In genomic region chr5:33277286-33277685, GRCm38 (mm10) we compare ENCODE assay signal across 21 mouse cellular contexts. TPM values are rescaled to one million over a fixed set of nuclear protein-coding genes. Genes with fewer than 3 reads are reported as not detected.
A peak's percentile ranks its signal among the peaks of the same experiment; 100 is the strongest.
DNase-seq lines count a peak whose midpoint lies in the region; ATAC-seq and TF ChIP-seq lines count a peak whose summit lies in the region.
"Had no signal": no experiment of that assay in that cellular context is flagged by ENCODE, and none has a peak within 500 bp of the region (broad histone marks: within the 10 kb centered on the region; RNA-seq: fewer than 3 reads in every experiment).

No protein-coding gene starts in this region.

- no peak for TF ChIP-seq POLR2A in kidney, adult 2 months (IDR thresholded peaks at IDR 0.05; ENCODE audit: low read depth, low read length)

- no peak for TF ChIP-seq CTCF in kidney, adult 2 months (conservative IDR thresholded peaks at IDR 0.05; ENCODE audit: insufficient read depth, insufficient read length, low read depth, low read length)

- ATAC-seq in kidney, embryonic 16.5 days (ENCODE audit: low FRiP score, low TSS enrichment): no peak
- no peak for ATAC-seq in midbrain, embryonic 11.5 days (ENCODE audit: low FRiP score)
- ATAC-seq in midbrain, embryonic 16.5 days: no peak
- no peak for ATAC-seq in hindbrain, embryonic 14.5 days (ENCODE audit: low FRiP score)
- ATAC-seq: forebrain, embryonic 14.5 days had no signal

- no peaks in the 10 kb centered on the region for H3K27me3 ChIP-seq in kidney, adult 2 months (replicated peaks; ENCODE audit: control insufficient read depth, insufficient read depth, low read length)
- H3K27me3 ChIP-seq in kidney, embryonic 16.5 days (ENCODE audit: insufficient read depth, low read length): no peaks in the 10 kb centered on the region
- no peaks in the 10 kb centered on the region for H3K27me3 ChIP-seq in midbrain, embryonic 11.5 days (ENCODE audit: control insufficient read depth, insufficient read depth, low read length)
- H3K27me3 ChIP-seq in midbrain, embryonic 16.5 days (ENCODE audit: control insufficient read depth, insufficient read depth, low read depth, low read length): no peaks in the 10 kb centered on the region
- H3K27me3 ChIP-seq in hindbrain, embryonic 14.5 days (ENCODE audit: control insufficient read depth, insufficient read depth, low read length): no peaks in the 10 kb centered on the region
- H3K27me3 ChIP-seq: CH12.LX; embryonic facial prominence, embryonic 15.5 days; heart, embryonic 13.5 days had no signal

- no peaks in the 10 kb centered on the region for H3K36me3 ChIP-seq in kidney, adult 2 months (ENCODE audit: control insufficient read depth, insufficient read depth, low read length)
- H3K36me3 ChIP-seq in kidney, embryonic 16.5 days (ENCODE audit: insufficient read depth, low read length): 0 out of 2 replicates have a peak, but pooled peaks cover 5% of the 10 kb centered on the region
- no peaks in the 10 kb centered on the region for H3K36me3 ChIP-seq in midbrain, embryonic 11.5 days (ENCODE audit: control insufficient read depth, insufficient read depth, low read length)
- no peaks in the 10 kb centered on the region for H3K36me3 ChIP-seq in midbrain, embryonic 16.5 days (ENCODE audit: control insufficient read depth, insufficient read depth, low read length)
- peaks cover 8% of the 10 kb centered on the region; the same call in 1 of the 2 replicates for H3K36me3 ChIP-seq in hindbrain, embryonic 14.5 days (replicated peaks; ENCODE audit: control insufficient read depth, insufficient read depth)

- WGBS in kidney, adult 2 months: 51% methylated on average over 2 of the region's 2 CpGs
- WGBS in kidney, embryonic 16.5 days: 81% methylated on average over 2 of the region's 2 CpGs
- 84% methylated on average over 2 of the region's 2 CpGs for WGBS in midbrain, embryonic 11.5 days
- WGBS in midbrain, embryonic 16.5 days: 80% methylated on average over 2 of the region's 2 CpGs
- 89% methylated on average over 2 of the region's 2 CpGs for WGBS in hindbrain, embryonic 14.5 days

- no peak overlapping the region for H3K4me3 ChIP-seq in kidney, adult 2 months (ENCODE audit: insufficient read depth, low read depth, low read length)
- H3K4me3 ChIP-seq in kidney, embryonic 16.5 days (ENCODE audit: low read length): no peak overlapping the region
- H3K4me3 ChIP-seq in midbrain, embryonic 11.5 days (ENCODE audit: low read depth, low read length): no peak overlapping the region
- H3K4me3 ChIP-seq in midbrain, embryonic 16.5 days (ENCODE audit: low read depth, low read length): no peak overlapping the region
- H3K4me3 ChIP-seq in hindbrain, embryonic 14.5 days (replicated peaks; ENCODE audit: low read length): no peak overlapping the region
- H3K4me3 ChIP-seq: embryonic facial prominence, embryonic 15.5 days; erythroblast, embryonic 14.5 days; forebrain, embryonic 10.5 days; gastrocnemius, adult 2 months; heart, embryonic 13.5 days had no signal

- H3K9ac ChIP-seq in kidney, embryonic 16.5 days (replicated peaks; ENCODE audit: low read length): no peak overlapping the region
- H3K9ac ChIP-seq in midbrain, embryonic 11.5 days (ENCODE audit: low read length): no peak overlapping the region
- H3K9ac ChIP-seq in midbrain, embryonic 16.5 days (ENCODE audit: low read depth, low read length): no peak overlapping the region
- H3K9ac ChIP-seq in hindbrain, embryonic 14.5 days: no peak overlapping the region
- H3K9ac ChIP-seq: embryonic facial prominence, embryonic 15.5 days; heart, embryonic 13.5 days had no signal

- peaks cover 13% of the 10 kb centered on the region for H3K4me1 ChIP-seq in kidney, adult 2 months (ENCODE audit: control insufficient read depth, insufficient read depth, low read length)
- peaks cover 15% of the 10 kb centered on the region for H3K4me1 ChIP-seq in kidney, embryonic 16.5 days (ENCODE audit: insufficient read depth, low read length)
- peaks cover 17% of the 10 kb centered on the region for H3K4me1 ChIP-seq in midbrain, embryonic 11.5 days (ENCODE audit: control insufficient read depth, insufficient read depth, low read length)
- peaks cover 22% of the 10 kb centered on the region for H3K4me1 ChIP-seq in midbrain, embryonic 16.5 days (ENCODE audit: control insufficient read depth, insufficient read depth, low read length)
- peaks cover 19% of the 10 kb centered on the region for H3K4me1 ChIP-seq in hindbrain, embryonic 14.5 days (replicated peaks; ENCODE audit: control insufficient read depth, insufficient read depth, low read length)

- H3K9me3 ChIP-seq in kidney, embryonic 16.5 days (ENCODE audit: low read length): no peaks in the 10 kb centered on the region
- H3K9me3 ChIP-seq in midbrain, embryonic 11.5 days (ENCODE audit: control insufficient read depth, low read length): no peaks in the 10 kb centered on the region
- no peaks in the 10 kb centered on the region for H3K9me3 ChIP-seq in midbrain, embryonic 16.5 days (replicated peaks; ENCODE audit: control insufficient read depth, low read length, poor library complexity, severe bottlenecking)
- H3K9me3 ChIP-seq in hindbrain, embryonic 14.5 days (ENCODE audit: control insufficient read depth, low read length): no peaks in the 10 kb centered on the region
- H3K9me3 ChIP-seq: embryonic facial prominence, embryonic 15.5 days; forebrain, embryonic 10.5 days; heart, embryonic 13.5 days had no signal

- no peak overlapping the region for H3K4me2 ChIP-seq in kidney, embryonic 16.5 days (replicated peaks; ENCODE audit: low read depth, low read length)
- H3K4me2 ChIP-seq in midbrain, embryonic 11.5 days: no peak overlapping the region
- no peak overlapping the region for H3K4me2 ChIP-seq in midbrain, embryonic 16.5 days (ENCODE audit: low read length)
- no peak overlapping the region for H3K4me2 ChIP-seq in hindbrain, embryonic 14.5 days (replicated peaks)
- H3K4me2 ChIP-seq: embryonic facial prominence, embryonic 15.5 days; heart, embryonic 13.5 days had no signal

- peak; percentile 66 for DNase-seq in kidney, adult 2 months
- peak; percentile 17 for DNase-seq in midbrain, embryonic 11.5 days (ENCODE audit: low spot score, missing footprints)
- peak; percentile 31 for DNase-seq in kidney, postnatal 14 days
- DNase-seq in hindbrain, embryonic 14.5 days (ENCODE audit: low spot score): no peak
- DNase-seq: adrenal gland, postnatal 10 days; cerebellum, adult 11 months; cerebellum, adult 8-10 months; cerebellum, postnatal 14 days; embryo, embryonic 11 days; gastrocnemius, adult 2 months; gastrocnemius, postnatal 36 days; heart, adult 11 months; heart, postnatal 36 days had no signal

- no peak overlapping the region for H3K27ac ChIP-seq in kidney, adult 2 months (ENCODE audit: insufficient read depth, low read depth, low read length)
- H3K27ac ChIP-seq in kidney, embryonic 16.5 days (ENCODE audit: low read length): no peak overlapping the region
- no peak overlapping the region for H3K27ac ChIP-seq in midbrain, embryonic 11.5 days (ENCODE audit: low read depth, low read length)
- H3K27ac ChIP-seq in midbrain, embryonic 16.5 days (ENCODE audit: low read length): no peak overlapping the region
- no peak overlapping the region for H3K27ac ChIP-seq in hindbrain, embryonic 14.5 days
- H3K27ac ChIP-seq: embryonic facial prominence, embryonic 15.5 days; forebrain, embryonic 10.5 days; gastrocnemius, adult 2 months; heart, embryonic 13.5 days had no signal

RNA-seq across cellular contexts. Expression of gene Ctbp1, which starts 2.5 kb away (rescaled TPM):
- 209 and 253 TPM in 2 replicates for polyA plus RNA-seq in kidney, adult 2 months (2012; rRNA removed)
- polyA plus RNA-seq in kidney, embryonic 16.5 days (2015; fragmentation: Nextera tagmentation; extraction: Ambion mirVana): 312 and 350 TPM in 2 replicates
- 487 and 546 TPM in 2 replicates for polyA plus RNA-seq in midbrain, embryonic 11.5 days (2014; fragmentation: Nextera tagmentation; extraction: Ambion mirVana)
- 441 and 480 TPM in 2 replicates for polyA plus RNA-seq in midbrain, embryonic 16.5 days (2015; fragmentation: Nextera tagmentation; extraction: Ambion mirVana)
- polyA plus RNA-seq in hindbrain, embryonic 14.5 days (2014; fragmentation: Nextera tagmentation; extraction: Ambion mirVana): 498 and 540 TPM in 2 replicates

RNA-seq across cellular contexts. Expression of gene Maea, which starts 58.0 kb away (rescaled TPM):
- 109 and 123 TPM in 2 replicates for polyA plus RNA-seq in kidney, adult 2 months (2012; rRNA removed)
- 152 and 154 TPM in 2 replicates for polyA plus RNA-seq in kidney, embryonic 16.5 days (2015; fragmentation: Nextera tagmentation; extraction: Ambion mirVana)
- polyA plus RNA-seq in midbrain, embryonic 11.5 days (2014; fragmentation: Nextera tagmentation; extraction: Ambion mirVana): 149 and 157 TPM in 2 replicates
- polyA plus RNA-seq in midbrain, embryonic 16.5 days (2015; fragmentation: Nextera tagmentation; extraction: Ambion mirVana): 142 and 143 TPM in 2 replicates
- polyA plus RNA-seq in hindbrain, embryonic 14.5 days (2014; fragmentation: Nextera tagmentation; extraction: Ambion mirVana): 123 and 136 TPM in 2 replicates

RNA-seq across cellular contexts. Expression of gene Spon2, which starts 59.0 kb away (rescaled TPM):
- 1.5 and 2.5 TPM in 2 replicates for polyA plus RNA-seq in kidney, adult 2 months (2012; rRNA removed)
- 7.9 and 10.9 TPM in 2 replicates for polyA plus RNA-seq in kidney, embryonic 16.5 days (2015; fragmentation: Nextera tagmentation; extraction: Ambion mirVana)
- polyA plus RNA-seq in midbrain, embryonic 11.5 days (2014; fragmentation: Nextera tagmentation; extraction: Ambion mirVana): 2.0 and 3.5 TPM in 2 replicates
- polyA plus RNA-seq in midbrain, embryonic 16.5 days (2015; fragmentation: Nextera tagmentation; extraction: Ambion mirVana): 3.1 and 3.3 TPM in 2 replicates
- polyA plus RNA-seq in hindbrain, embryonic 14.5 days (2014; fragmentation: Nextera tagmentation; extraction: Ambion mirVana): 3.5 and 3.6 TPM in 2 replicates
